7 mouse cellular contexts compared by ENCODE assay signal in genomic region chr10:83042613-83043477, GRCm38 (mm10). TPM values are rescaled to one million over a fixed set of nuclear protein-coding genes. Genes with fewer than 3 reads are reported as not detected.
DNase-seq lines count a peak whose midpoint lies in the region; ATAC-seq and TF ChIP-seq lines count a peak whose summit lies in the region.

No protein-coding gene starts in this region.

- peak; percentile 43 for ATAC-seq in forebrain, embryonic 14.5 days
- peak; percentile 51; the same call in 1 of the 2 replicates for ATAC-seq in hindbrain, embryonic 13.5 days (ENCODE audit: low FRiP score)
- peak; percentile 82; the same call in 1 of the 2 replicates for ATAC-seq in limb, embryonic 14.5 days (ENCODE audit: low FRiP score, low read depth)
- ATAC-seq in stomach, postnatal 0 days (ENCODE audit: low FRiP score, low TSS enrichment): peak; percentile 47; the same call in 1 of the 2 replicates
- no peak for ATAC-seq in megakaryocyte, adult 5-6 weeks (ENCODE audit: poor library complexity, severe bottlenecking)

- peak overlapping the region; percentile 42 for H3K27ac ChIP-seq in brown adipose tissue, adult 24 weeks (replicated peaks; ENCODE audit: low read depth, low read length)
- H3K27ac ChIP-seq in forebrain, embryonic 14.5 days (ENCODE audit: low read depth, low read length): 0 out of 2 replicates have a peak overlapping the region, but pooled peaks have one; percentile 39
- H3K27ac ChIP-seq in hindbrain, embryonic 13.5 days: peak overlapping the region; percentile 36
- peak overlapping the region; percentile 48; the same call in 1 of the 2 replicates for H3K27ac ChIP-seq in limb, embryonic 14.5 days (replicated peaks; ENCODE audit: low read depth, low read length)
- 0 out of 2 replicates have a peak overlapping the region, but pooled peaks have one; percentile 35 for H3K27ac ChIP-seq in stomach, postnatal 0 days (replicated peaks)

- TF ChIP-seq POLR2A in limb, embryonic 14.5 days (IDR thresholded peaks at IDR 0.05; ENCODE audit: borderline replicate concordance, extremely low read depth, insufficient read depth, insufficient read length): no peak

- no peaks in the 10 kb centered on the region for H3K27me3 ChIP-seq in forebrain, embryonic 14.5 days (replicated peaks; ENCODE audit: control insufficient read depth, insufficient read depth, low read length)
- H3K27me3 ChIP-seq in hindbrain, embryonic 13.5 days: no peaks in the 10 kb centered on the region
- peaks cover 21% of the 10 kb centered on the region for H3K27me3 ChIP-seq in limb, embryonic 14.5 days (ENCODE audit: control insufficient read depth, insufficient read depth, low read length)
- H3K27me3 ChIP-seq in stomach, postnatal 0 days (ENCODE audit: control insufficient read depth, insufficient read depth, low read length): no peaks in the 10 kb centered on the region

- no peak overlapping the region for H3K4me3 ChIP-seq in brown adipose tissue, adult 24 weeks (ENCODE audit: insufficient read depth, low read depth, low read length)
- no peak overlapping the region for H3K4me3 ChIP-seq in forebrain, embryonic 14.5 days (ENCODE audit: low read depth, low read length)
- H3K4me3 ChIP-seq in hindbrain, embryonic 13.5 days: no peak overlapping the region
- H3K4me3 ChIP-seq in limb, embryonic 14.5 days (replicated peaks; ENCODE audit: low read length): no peak overlapping the region
- H3K4me3 ChIP-seq in stomach, postnatal 0 days (ENCODE audit: low read depth, low read length): no peak overlapping the region

- no peaks in the 10 kb centered on the region for H3K36me3 ChIP-seq in forebrain, embryonic 14.5 days (ENCODE audit: control insufficient read depth, insufficient read depth, low read length)
- no peaks in the 10 kb centered on the region for H3K36me3 ChIP-seq in hindbrain, embryonic 13.5 days
- no peaks in the 10 kb centered on the region for H3K36me3 ChIP-seq in limb, embryonic 14.5 days (ENCODE audit: control insufficient read depth, insufficient read depth, low read length)
- H3K36me3 ChIP-seq in stomach, postnatal 0 days (ENCODE audit: control insufficient read depth, insufficient read depth, low read length): no peaks in the 10 kb centered on the region

- 12% methylated on average over 10 of the region's 10 CpGs for WGBS in forebrain, embryonic 14.5 days
- WGBS in hindbrain, embryonic 13.5 days: 20% methylated on average over 10 of the region's 10 CpGs
- WGBS in limb, embryonic 14.5 days: 18% methylated on average over 10 of the region's 10 CpGs
- WGBS in stomach, postnatal 0 days: 51% methylated on average over 10 of the region's 10 CpGs

- no peaks in the 10 kb centered on the region for H3K9me3 ChIP-seq in forebrain, embryonic 14.5 days (replicated peaks; ENCODE audit: control insufficient read depth, low read length)
- no peaks in the 10 kb centered on the region for H3K9me3 ChIP-seq in hindbrain, embryonic 13.5 days
- no peaks in the 10 kb centered on the region for H3K9me3 ChIP-seq in limb, embryonic 14.5 days (ENCODE audit: control insufficient read depth, low read length)
- H3K9me3 ChIP-seq in stomach, postnatal 0 days (ENCODE audit: control insufficient read depth, low read length): no peaks in the 10 kb centered on the region

- TF ChIP-seq CTCF in stomach, postnatal 0 days (IDR thresholded peaks at IDR 0.05; ENCODE audit: low read depth): no peak

- no peak overlapping the region for H3K9ac ChIP-seq in forebrain, embryonic 14.5 days (ENCODE audit: low read length)
- H3K9ac ChIP-seq in hindbrain, embryonic 13.5 days: no peak overlapping the region
- no peak overlapping the region for H3K9ac ChIP-seq in limb, embryonic 14.5 days (ENCODE audit: low read depth, low read length, severe bottlenecking)
- H3K9ac ChIP-seq in stomach, postnatal 0 days (ENCODE audit: low read length): 0 out of 2 replicates have a peak overlapping the region, but pooled peaks have one; percentile 8

- no peak overlapping the region for H3K4me2 ChIP-seq in forebrain, embryonic 14.5 days (ENCODE audit: low read length)
- H3K4me2 ChIP-seq in hindbrain, embryonic 13.5 days: no peak overlapping the region
- H3K4me2 ChIP-seq in limb, embryonic 14.5 days (replicated peaks; ENCODE audit: low read depth, low read length, severe bottlenecking): peak overlapping the region; percentile 24; the same call in 1 of the 2 replicates
- H3K4me2 ChIP-seq in stomach, postnatal 0 days (replicated peaks; ENCODE audit: low read depth): no peak overlapping the region

- no peak for TF ChIP-seq EP300 in stomach, postnatal 0 days (optimal IDR thresholded peaks at IDR 0.05)

- peak; percentile 27 for DNase-seq in forebrain, embryonic 14.5 days (ENCODE audit: low spot score)
- DNase-seq in limb, embryonic 14.5 days (ENCODE audit: low spot score): peak; percentile 76
- DNase-seq in stomach, postnatal 0 days (ENCODE audit: low spot score): peak; percentile 21
- no peak for DNase-seq in thymus, postnatal 25 days

- peaks cover 35% of the 10 kb centered on the region for H3K4me1 ChIP-seq in brown adipose tissue, adult 24 weeks (ENCODE audit: control insufficient read depth, insufficient read depth, insufficient read length, low read length)
- H3K4me1 ChIP-seq in forebrain, embryonic 14.5 days (ENCODE audit: control insufficient read depth, insufficient read depth, low read length): peaks cover 13% of the 10 kb centered on the region
- peaks cover 25% of the 10 kb centered on the region for H3K4me1 ChIP-seq in hindbrain, embryonic 13.5 days (replicated peaks)
- H3K4me1 ChIP-seq in limb, embryonic 14.5 days (ENCODE audit: control insufficient read depth, insufficient read depth, low read length): peaks cover 21% of the 10 kb centered on the region
- no peaks in the 10 kb centered on the region for H3K4me1 ChIP-seq in stomach, postnatal 0 days (replicated peaks; ENCODE audit: control insufficient read depth, insufficient read depth)

RNA-seq across cellular contexts. Expression of gene Chst11, which starts 57.5 kb away (rescaled TPM):
- 5.9 and 10.1 TPM in 2 replicates for polyA plus RNA-seq in brown adipose tissue, adult 24 weeks (2012; ENCODE audit: insufficient read depth, insufficient read length, missing spikeins)
- polyA plus RNA-seq in forebrain, embryonic 14.5 days (2014; fragmentation: Nextera tagmentation; extraction: Ambion mirVana): 4.0 and 4.2 TPM in 2 replicates
- polyA plus RNA-seq in hindbrain, embryonic 13.5 days (2015; fragmentation: Nextera tagmentation; extraction: Ambion mirVana): 2.7 and 3.2 TPM in 2 replicates
- polyA plus RNA-seq in limb, embryonic 14.5 days (2012; rRNA removed): 27.6 and 38.4 TPM in 2 replicates
- polyA plus RNA-seq in limb, embryonic 14.5 days (2014; fragmentation: Nextera tagmentation; extraction: Ambion mirVana): 5.2 and 5.9 TPM in 2 replicates
- polyA plus RNA-seq in stomach, postnatal 0 days (2015; fragmentation: Nextera tagmentation; extraction: Ambion mirVana): 0.35 and 0.45 TPM in 2 replicates
- total RNA-seq in megakaryocyte, adult 5-6 weeks (2015): 2.6 and 3.2 TPM in 2 replicates
- 3.9 and 5.9 TPM in 2 replicates for total RNA-seq in megakaryocyte, adult 5-6 weeks (2017)
